Mouse (Mus musculus) CD8-positive naive resting alpha-beta T cell, adult 2 months (primary cell): ENCODE results near the gene Slc47a2.
A peak's percentile ranks its signal among the peaks of the same experiment; 100 is the strongest.

Experiments used
- DNase-seq, 2 experiments: peaks; one replicate each; pipeline ENCODE4 v3.0.0; 2022; ENCODE audit warnings: low read depth in 2 of 2, low spot score in 2 of 2

Slc47a2 gene

GRCm38 (mm10) chr11:61342505-61343420 is at the start of gene Slc47a2:
TSS of gene Slc47a2 (minus strand) at chr11:61342860.
- peak in 1 of 2 experiments; percentile 6 for DNase-seq

- DNase-seq: no peak
Observed at GRCm38 (mm10) chr11:61388936-61389335, 46.3 kb upstream of the Slc47a2 start.

GRCm38 (mm10) chr11:61388012-61388411 is 45.4 kb upstream of the Slc47a2 start:
- peak in 1 of 2 experiments; percentile 17 for DNase-seq

- no peak for DNase-seq
Observed at GRCm38 (mm10) chr11:61387233-61387632, 44.6 kb upstream of the Slc47a2 start.

- no peak for DNase-seq
Observed at GRCm38 (mm10) chr11:61385725-61386124, 43.1 kb upstream of the Slc47a2 start.

- DNase-seq: no peak
Observed at GRCm38 (mm10) chr11:61381272-61381671, 38.6 kb upstream of the Slc47a2 start.

GRCm38 (mm10) chr11:61378651-61379050 is 36.0 kb upstream of the Slc47a2 start:
- DNase-seq: no peak

- DNase-seq: no peak
Observed at GRCm38 (mm10) chr11:61377881-61378613, 35.4 kb upstream of the Slc47a2 start, which contains the start of gene Slc47a1. TSS of gene Slc47a1 (minus strand) at chr11:61378345.

GRCm38 (mm10) chr11:61368668-61369067 is 26.0 kb upstream of the Slc47a2 start:
- DNase-seq: no peak

- DNase-seq: no peak
Observed at GRCm38 (mm10) chr11:61366517-61367273, 24.0 kb upstream of the Slc47a2 start.

GRCm38 (mm10) chr11:61365938-61366337 is 23.3 kb upstream of the Slc47a2 start:
- DNase-seq: no peak

GRCm38 (mm10) chr11:61364096-61364495 is 21.4 kb upstream of the Slc47a2 start:
- no peak for DNase-seq

GRCm38 (mm10) chr11:61361515-61362190 is 19.0 kb upstream of the Slc47a2 start:
- DNase-seq: no peak

GRCm38 (mm10) chr11:61356600-61356999 is 13.9 kb upstream of the Slc47a2 start:
- no peak for DNase-seq

- DNase-seq: no peak
Observed at GRCm38 (mm10) chr11:61356111-61356510, 13.5 kb upstream of the Slc47a2 start.

- DNase-seq: no peak
Observed at GRCm38 (mm10) chr11:61355351-61355750, 12.7 kb upstream of the Slc47a2 start.

- DNase-seq: no peak
Observed at GRCm38 (mm10) chr11:61354346-61354745, 11.7 kb upstream of the Slc47a2 start.

GRCm38 (mm10) chr11:61353038-61353437 is 10.4 kb upstream of the Slc47a2 start:
- DNase-seq: no peak

- DNase-seq: no peak
Observed at GRCm38 (mm10) chr11:61352138-61352651, 9.5 kb upstream of the Slc47a2 start.

GRCm38 (mm10) chr11:61349337-61349736 is 6.7 kb upstream of the Slc47a2 start:
- DNase-seq: peak; percentile 55 to 78
